Mouse (Mus musculus) left cerebral cortex, adult 2 months (tissue): ENCODE data around the gene Dlgap4. TPM values are rescaled to one million over a fixed set of nuclear protein-coding genes. Genes with fewer than 3 reads are reported as not detected.

ENCODE experiments used
- DNase-seq, 2 experiments: peaks; one replicate each; pipeline ENCODE4 v3.0.0; 2021 to 2022; ENCODE audit warnings: low spot score in 2 of 2, mixed read lengths in 1 of 2; ENCODE audit errors: extremely low spot score in 1 of 2
- H3K27ac ChIP-seq: fragments of 200-600 bp; 2 replicates; pipeline ENCODE4 v1.8.1; 2022
- H3K4me3 ChIP-seq: fragments of 200-600 bp; 2 replicates; pipeline ENCODE4 v1.8.1; 2022
- CTCF ChIP-seq: fragments of 200-600 bp; IDR thresholded peaks from 2 replicates; pipeline ENCODE4 v1.8.1; 2022; ENCODE audit warnings: antibody characterized with exemption, mild to moderate bottlenecking, moderate library complexity
- intact Hi-C: fragments of 180-260 bp; cut with DNase I; formaldehyde crosslinking; loops from one replicate; pipeline ENCODE4 v1.15.1; 2025
- total RNA-seq, 2 experiments: library from RNA; stranded (reverse); gene quantifications; 2 replicates each; pipeline ENCODE4 v1.2.3; 2021

Dlgap4 gene
- total RNA-seq, 2 experiments from 2014 or later, result 248 to 254 TPM

- TF ChIP-seq CTCF, result no peak
- no peak for DNase-seq
- H3K4me3 ChIP-seq, result no peak overlapping the region
- intact Hi-C loops, result no loop called here
- 0 out of 2 replicates have a peak overlapping the region, but pooled peaks have one; percentile 11 for H3K27ac ChIP-seq
Observed at GRCm38 (mm10) chr2:156774035-156774737, 160.7 kb downstream of the Dlgap4 start.

- intact Hi-C loops, result no loop called here
- Histone ChIP-seq H3K4me3 (peak within 1 kb of the TSS; percentile 29), H3K27ac (0 out of 2 replicates have a peak within 1 kb of the TSS, but pooled peaks have one; percentile 11)
- DNase-seq, result no peak
- no peak for TF ChIP-seq CTCF
Observed at GRCm38 (mm10) chr2:156774738-156775454, 161.4 kb downstream of the Dlgap4 start, which contains the start of gene Myl9. TSS of gene Myl9 (plus strand) at chr2:156775420.

- Histone ChIP-seq H3K27ac (no peak overlapping the region), H3K4me3 (peak overlapping the region; percentile 29)
- TF ChIP-seq CTCF, result no peak
- no peak for DNase-seq
- intact Hi-C loops, result no loop called here
Observed at GRCm38 (mm10) chr2:156775455-156776435, 162.2 kb downstream of the Dlgap4 start.

GRCm38 (mm10) chr2:156776907-156777306, 163.4 kb downstream of the Dlgap4 start:
- Histone ChIP-seq H3K4me3 (no peak overlapping the region), H3K27ac (no peak overlapping the region)
- TF ChIP-seq CTCF, result no peak
- intact Hi-C loops, result no loop called here
- no peak for DNase-seq

GRCm38 (mm10) chr2:156777326-156778004, 164.0 kb downstream of the Dlgap4 start:
- TF ChIP-seq CTCF, result no peak; the same call in 1 of the 2 replicates
- intact Hi-C loops, result no loop called here
- DNase-seq, result no peak
- H3K4me3 ChIP-seq, result no peak overlapping the region
- no peak overlapping the region for H3K27ac ChIP-seq

GRCm38 (mm10) chr2:156778571-156778970, 165.1 kb downstream of the Dlgap4 start:
- no peak for DNase-seq
- intact Hi-C loops, result no loop called here
- no peak overlapping the region for H3K4me3 ChIP-seq
- TF ChIP-seq CTCF, result no peak
- H3K27ac ChIP-seq, result no peak overlapping the region

- no peak for DNase-seq
- Histone ChIP-seq H3K4me3 (no peak overlapping the region), H3K27ac (no peak overlapping the region)
- TF ChIP-seq CTCF, result no peak
- intact Hi-C loops, result no loop called here
Observed at GRCm38 (mm10) chr2:156779036-156779435, 165.5 kb downstream of the Dlgap4 start.

- Histone ChIP-seq H3K27ac (no peak overlapping the region), H3K4me3 (no peak overlapping the region)
- DNase-seq, result no peak
- no peak for TF ChIP-seq CTCF
- intact Hi-C loops, result no loop called here
Observed at GRCm38 (mm10) chr2:156779488-156779887, 166.0 kb downstream of the Dlgap4 start.

GRCm38 (mm10) chr2:156780129-156780528, 166.6 kb downstream of the Dlgap4 start:
- no peak for TF ChIP-seq CTCF
- Histone ChIP-seq H3K4me3 (no peak overlapping the region), H3K27ac (no peak overlapping the region)
- DNase-seq, result no peak
- intact Hi-C loops, result loop anchor here (10.0 kb wide), 2 partner anchors 245 to 315 kb away; no protein-coding TSS in a partner anchor

GRCm38 (mm10) chr2:156780752-156781151, 167.2 kb downstream of the Dlgap4 start:
- no peak for DNase-seq
- no peak for TF ChIP-seq CTCF
- Histone ChIP-seq H3K27ac (no peak overlapping the region), H3K4me3 (no peak overlapping the region)
- intact Hi-C loops, result loop anchor here (10.0 kb wide), 2 partner anchors 244 to 314 kb away; no protein-coding TSS in a partner anchor

- no peak for DNase-seq
- no peak overlapping the region for H3K4me3 ChIP-seq
- TF ChIP-seq CTCF, result no peak
- intact Hi-C loops, result loop anchor here (10.0 kb wide), 2 partner anchors 244 to 314 kb away; no protein-coding TSS in a partner anchor
- H3K27ac ChIP-seq, result no peak overlapping the region
Observed at GRCm38 (mm10) chr2:156781281-156781680, 167.8 kb downstream of the Dlgap4 start.
